Mouse (Mus musculus): ENCODE data around the gene Mex3a.

Mex3a gene

DNA sequence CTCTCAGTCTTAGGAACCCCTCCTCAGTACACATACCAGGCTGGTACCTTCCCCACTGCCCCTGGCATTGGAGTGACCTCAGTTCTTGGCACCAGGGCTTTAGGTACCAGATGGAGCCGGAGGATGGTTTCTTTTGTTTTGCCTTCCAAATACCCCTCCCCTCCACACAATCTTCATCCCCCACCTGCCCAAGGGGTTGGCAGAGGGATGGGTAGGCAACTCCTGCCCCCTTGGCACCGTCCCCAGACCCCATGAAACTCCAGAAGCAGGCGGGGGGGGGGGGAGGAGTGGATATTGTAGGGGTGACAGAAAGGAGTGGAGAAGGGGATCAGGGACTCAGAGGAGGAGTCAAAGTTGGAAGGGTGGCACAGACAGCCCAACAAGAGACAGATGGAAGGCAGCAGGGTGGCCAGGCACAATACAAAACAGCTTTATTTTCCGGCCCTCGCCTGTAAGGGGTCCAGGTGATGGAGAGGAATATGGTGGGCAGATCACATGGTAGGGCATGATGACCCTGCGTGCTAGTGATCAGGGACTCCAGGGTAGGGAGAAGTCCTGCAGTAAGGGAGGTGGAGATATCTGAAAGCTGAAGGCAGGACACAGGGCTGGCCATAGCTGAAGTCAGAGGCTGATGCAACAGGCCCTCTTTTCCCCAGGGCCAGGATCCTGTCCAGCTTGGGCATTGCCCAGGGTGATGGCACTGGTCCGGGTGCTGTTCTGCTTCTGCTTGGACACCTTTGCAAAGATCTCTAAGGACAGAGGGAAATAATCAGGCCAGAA lies 9.6 kb downstream of the Mex3a start:
- in situ Hi-C loops (cut with MboI; ENCODE audit: unreplicated experiment in 2 of 2): no loop called here

GRCm38 (mm10) chr3:88542486-88542885 lies 10.3 kb downstream of the Mex3a start:
- in situ Hi-C loops (cut with MboI; ENCODE audit: unreplicated experiment in 2 of 2): no loop called here

DNA sequence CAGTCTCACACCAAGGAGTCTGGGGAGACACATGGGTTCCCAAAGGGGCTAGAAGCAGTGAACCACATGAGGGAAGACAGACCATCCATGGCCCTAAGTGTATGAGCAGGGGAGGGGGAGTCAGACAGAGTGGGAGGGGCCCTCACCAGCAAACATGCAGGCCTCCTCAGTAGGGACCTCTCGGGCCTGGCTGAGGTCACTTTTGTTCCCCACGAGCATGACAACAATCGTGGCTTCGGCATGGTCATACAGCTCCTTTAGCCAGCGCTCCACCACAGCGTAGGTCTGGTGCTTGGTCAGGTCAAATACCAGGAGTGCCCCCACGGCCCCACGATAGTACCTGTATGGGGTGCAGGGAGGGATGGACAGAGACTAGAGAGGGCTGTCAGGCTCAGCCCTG lies 11.0 kb downstream of the Mex3a start:
- in situ Hi-C loops (cut with MboI; ENCODE audit: unreplicated experiment in 2 of 2): no loop called here

DNA sequence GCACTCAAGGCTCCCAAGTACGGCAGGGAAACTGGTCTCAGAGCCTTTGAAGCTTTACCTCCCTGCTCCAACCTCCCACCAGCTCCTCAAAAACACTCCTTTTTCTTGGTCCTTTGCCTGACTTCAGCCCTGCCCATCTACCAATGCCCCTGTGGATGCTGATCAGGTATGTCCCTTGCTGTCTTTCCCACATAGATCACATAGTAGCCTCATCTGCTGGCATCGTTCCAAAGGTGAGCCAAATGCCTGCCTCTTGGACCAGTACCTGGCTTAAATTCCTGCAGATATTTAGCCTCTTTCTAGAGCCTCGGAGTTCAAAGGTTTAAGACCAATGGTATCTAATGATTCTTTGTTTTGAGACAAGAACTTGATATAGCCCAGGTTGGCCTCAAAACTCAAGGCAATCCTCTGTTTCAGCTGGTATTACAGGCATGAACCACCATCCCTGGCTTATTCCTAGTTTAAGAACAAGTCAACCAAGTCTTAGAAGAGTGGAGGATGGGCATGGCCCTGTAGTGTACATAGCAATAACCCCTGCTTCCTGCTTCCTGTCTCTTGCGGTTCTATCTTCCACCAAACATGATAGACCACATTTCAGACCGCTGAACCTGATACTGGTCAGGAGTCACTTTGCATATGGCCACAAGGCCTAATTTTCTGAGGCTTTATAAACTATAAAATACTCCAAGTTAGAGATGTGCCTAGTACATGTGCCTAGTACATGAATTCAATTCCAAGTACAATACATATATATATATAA lies 11.6 kb downstream of the Mex3a start:
- in situ Hi-C loops (cut with MboI; ENCODE audit: unreplicated experiment in 2 of 2): no loop called here

DNA sequence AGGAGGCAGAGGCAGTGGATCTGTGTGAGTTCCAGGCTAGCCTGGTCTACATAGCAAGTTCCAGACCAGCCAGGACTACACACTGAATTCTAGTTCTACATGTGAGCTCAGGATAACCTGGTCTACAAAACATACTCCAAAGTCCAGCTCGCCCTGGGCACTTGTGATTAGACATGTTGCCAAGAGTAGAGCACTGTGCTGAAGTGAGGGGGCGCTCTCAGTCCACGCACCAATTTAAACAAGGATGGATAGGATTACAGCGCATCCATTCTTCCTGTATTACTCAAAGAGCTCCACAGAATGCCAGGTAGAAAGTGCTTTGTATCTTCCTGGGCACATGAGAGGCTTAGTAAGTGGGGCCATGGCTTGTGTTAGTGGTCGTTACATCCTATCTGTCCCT lies 12.3 kb downstream of the Mex3a start:
- in situ Hi-C loops (cut with MboI; ENCODE audit: unreplicated experiment in 2 of 2): no loop called here

DNA sequence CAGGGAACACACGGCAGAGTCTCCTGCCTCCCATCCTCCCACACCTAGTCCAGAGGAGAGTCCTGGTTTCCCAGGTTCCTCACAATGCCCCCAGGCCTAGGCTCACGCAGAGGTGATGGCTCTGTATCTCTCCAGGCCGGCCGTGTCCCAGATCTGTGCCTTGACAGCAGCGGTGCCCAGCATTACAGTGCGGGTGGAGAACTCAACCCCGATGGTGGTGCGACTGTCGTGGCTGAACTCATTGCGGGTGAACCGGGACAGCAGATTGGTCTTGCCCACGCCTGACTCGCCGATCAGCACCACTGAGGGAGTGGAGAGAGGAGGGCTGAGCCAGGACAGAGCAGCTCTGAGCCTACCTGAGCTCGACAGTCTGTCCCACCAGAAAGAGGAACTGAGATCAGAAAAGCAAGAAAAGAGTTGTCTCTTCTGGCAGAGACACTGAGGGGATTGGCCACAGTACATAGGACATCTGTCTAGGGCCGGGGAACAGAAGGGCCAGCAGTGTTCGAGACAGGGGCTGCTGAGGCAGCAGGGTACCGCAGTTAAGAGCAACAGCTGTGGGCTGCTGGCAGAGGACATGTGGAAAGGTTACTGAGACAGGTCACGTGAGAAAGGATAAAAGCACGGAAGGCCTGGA lies 12.9 kb downstream of the Mex3a start:
- in situ Hi-C loops (cut with MboI; ENCODE audit: unreplicated experiment in 2 of 2): no loop called here

GRCm38 (mm10) chr3:88546674-88547418 lies 14.7 kb downstream of the Mex3a start:
- in situ Hi-C loops (cut with MboI; ENCODE audit: unreplicated experiment in 2 of 2): no loop called here

DNA sequence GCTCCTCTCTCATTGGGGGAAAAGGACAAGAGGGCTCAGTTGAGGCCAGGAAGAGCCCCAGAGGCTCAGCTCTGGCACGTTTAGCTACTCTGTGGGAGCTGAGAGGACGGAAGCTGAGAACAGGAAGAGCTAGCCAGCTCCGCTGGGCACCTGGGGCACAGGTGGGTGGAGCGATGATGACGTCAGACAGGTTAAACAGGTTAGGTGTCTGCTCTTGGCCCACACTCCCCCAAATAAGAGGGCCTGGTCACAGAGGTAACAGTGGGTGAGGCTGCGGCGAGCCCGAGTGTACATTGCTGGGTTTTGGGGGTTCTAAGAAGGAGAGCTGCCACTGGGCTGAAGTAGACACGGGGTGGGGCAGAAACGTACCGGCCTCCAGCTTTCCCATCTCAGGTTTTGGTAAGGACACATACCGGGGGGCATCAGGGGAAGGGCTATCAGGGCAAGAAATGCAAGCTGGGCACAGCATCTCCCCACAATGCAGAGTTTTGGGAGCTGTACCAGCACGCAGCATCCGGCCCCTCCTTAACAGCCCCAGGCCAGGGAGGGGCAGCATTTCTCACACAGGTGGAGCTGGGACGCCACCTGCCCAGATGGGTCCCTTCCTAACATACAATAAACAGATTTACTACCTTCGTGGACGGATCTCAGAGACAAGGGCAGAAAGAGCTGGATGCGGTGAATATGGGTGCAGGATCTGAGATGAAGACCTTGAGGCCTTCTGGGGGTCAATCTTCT lies 16.2 kb downstream of the Mex3a start, which contains the start of gene Rab25:
Gene Rab25, minus strand, starts transcription at position 121 of the 738 bp plus-strand sequence.
- in situ Hi-C loops (cut with MboI; ENCODE audit: unreplicated experiment in 2 of 2): no loop called here

DNA sequence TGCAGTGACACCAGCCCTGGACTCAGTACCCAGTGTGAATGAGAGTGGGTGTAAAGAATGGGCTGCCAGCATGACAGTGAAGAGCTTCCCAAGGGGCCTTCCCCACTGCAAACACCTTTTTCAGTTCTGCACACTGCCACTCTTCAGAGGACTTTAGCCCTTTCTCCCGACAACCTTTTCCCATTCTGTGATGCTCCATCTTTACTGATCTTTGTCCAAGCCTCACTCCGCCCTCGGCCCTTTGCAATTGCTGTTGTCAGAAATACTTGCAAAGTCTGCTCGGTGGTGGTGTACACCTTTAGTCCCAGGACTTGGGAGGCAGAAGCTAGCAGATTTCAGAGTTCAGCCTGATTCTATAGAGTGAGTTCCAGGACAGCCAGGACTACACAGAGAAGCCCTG lies 19.4 kb downstream of the Mex3a start:
- in situ Hi-C loops (cut with MboI; ENCODE audit: unreplicated experiment in 2 of 2): no loop called here

DNA sequence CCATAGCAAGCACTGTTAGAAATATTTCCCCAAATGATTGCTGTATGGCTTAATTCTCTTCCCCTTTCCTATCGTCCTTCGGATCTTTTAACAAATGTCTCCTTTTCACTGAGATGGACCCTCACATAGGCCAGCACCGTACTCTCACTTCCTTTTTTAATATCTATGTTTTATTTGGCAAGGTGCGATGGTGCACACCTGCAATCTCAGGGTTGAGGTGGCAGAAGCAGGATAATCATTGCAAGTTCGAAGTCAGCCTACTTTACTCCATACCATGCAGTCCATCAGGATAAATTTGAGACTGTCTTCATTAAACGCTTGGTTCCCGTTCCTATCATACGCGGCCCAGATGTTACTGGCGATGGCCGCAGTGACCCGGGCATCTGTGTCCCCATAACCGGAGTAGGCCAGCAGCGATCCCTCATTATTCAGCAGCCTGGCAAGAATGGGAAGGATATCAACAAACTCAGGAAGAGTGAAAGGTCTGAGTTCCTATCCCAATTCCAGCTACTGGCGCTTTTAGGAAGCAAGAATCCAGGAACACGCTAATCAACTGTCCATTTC lies 20.0 kb downstream of the Mex3a start:
- in situ Hi-C loops (cut with MboI; ENCODE audit: unreplicated experiment in 2 of 2): no loop called here

DNA sequence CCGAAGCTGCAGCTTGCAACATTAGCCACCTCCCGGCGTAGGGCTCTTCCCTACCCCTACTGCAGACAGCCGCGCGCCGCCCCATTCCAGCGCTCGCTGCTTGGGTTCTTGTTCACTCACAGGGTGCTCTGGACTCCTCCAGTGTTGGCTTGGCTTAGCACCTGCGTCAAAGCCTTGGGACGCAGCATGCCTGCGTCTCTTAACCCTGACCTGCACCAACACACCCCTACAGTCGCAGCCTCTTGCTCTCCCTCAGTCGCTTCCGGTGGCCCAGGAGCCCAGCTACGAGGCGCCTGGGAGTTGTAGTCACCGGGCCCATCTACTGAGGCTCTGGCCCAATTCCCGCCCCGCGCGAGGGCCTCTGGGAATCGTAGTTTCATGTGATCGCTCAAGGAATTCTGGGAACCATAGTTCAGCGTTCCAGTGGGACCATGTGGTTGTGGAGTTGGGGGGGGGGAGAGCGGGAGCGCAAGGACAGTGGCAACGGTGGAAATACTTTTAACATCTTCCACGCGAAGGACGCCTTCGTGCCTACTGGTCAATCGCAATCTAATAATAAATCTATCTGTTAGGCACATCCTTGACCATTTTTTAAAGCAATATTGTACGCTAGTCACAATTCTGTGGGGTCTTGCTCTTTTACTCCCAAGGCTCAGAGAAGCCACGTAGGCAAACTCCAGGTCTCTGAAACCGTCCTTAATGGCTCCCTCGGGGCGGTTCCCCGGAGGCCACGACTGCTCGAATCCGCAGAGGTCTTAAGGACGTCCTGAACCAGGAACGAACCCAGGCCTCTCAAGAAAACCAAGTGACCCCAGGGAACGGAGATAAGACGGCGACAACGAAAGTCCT lies 20.7 kb downstream of the Mex3a start, which contains the start of gene Lamtor2:
Gene Lamtor2, minus strand, starts transcription at position 399 of the 849 bp plus-strand sequence.
- in situ Hi-C loops (cut with MboI; ENCODE audit: unreplicated experiment in 2 of 2): no loop called here

DNA sequence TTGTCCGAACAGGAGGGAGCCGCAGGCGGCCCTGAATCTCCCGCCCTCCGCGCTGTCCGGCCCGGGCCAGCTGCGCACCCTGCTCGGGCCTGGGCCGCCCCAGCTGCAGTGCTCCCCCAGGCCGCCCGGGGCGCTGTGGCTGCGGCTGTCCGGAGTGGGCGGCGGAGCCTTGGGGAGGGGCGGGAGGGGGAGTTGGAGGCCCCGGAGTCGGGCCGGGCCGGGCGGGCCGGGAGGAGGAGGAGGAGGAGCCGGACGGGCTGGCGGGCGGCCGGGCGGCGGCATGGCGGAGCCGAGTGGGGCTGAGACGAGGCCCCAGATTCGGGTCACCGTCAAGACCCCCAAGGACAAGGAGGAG lies 21.3 kb downstream of the Mex3a start, which contains the start of gene Ubqln4:
Gene Ubqln4, plus strand, starts transcription at position 234 of the 355 bp plus-strand sequence.
- in situ Hi-C loops (cut with MboI; ENCODE audit: unreplicated experiment in 2 of 2): no loop called here

GRCm38 (mm10) chr3:88553880-88554586 lies 21.8 kb downstream of the Mex3a start:
- in situ Hi-C loops (cut with MboI; ENCODE audit: unreplicated experiment in 2 of 2): no loop called here

- in situ Hi-C loops (cut with MboI; ENCODE audit: unreplicated experiment in 2 of 2): no loop called here
Measured at GRCm38 (mm10) chr3:88555069-88555605, 22.9 kb downstream of the Mex3a start.

- in situ Hi-C loops (cut with MboI; ENCODE audit: unreplicated experiment in 2 of 2): no loop called here
Measured at GRCm38 (mm10) chr3:88555731-88556130, 23.5 kb downstream of the Mex3a start.

DNA sequence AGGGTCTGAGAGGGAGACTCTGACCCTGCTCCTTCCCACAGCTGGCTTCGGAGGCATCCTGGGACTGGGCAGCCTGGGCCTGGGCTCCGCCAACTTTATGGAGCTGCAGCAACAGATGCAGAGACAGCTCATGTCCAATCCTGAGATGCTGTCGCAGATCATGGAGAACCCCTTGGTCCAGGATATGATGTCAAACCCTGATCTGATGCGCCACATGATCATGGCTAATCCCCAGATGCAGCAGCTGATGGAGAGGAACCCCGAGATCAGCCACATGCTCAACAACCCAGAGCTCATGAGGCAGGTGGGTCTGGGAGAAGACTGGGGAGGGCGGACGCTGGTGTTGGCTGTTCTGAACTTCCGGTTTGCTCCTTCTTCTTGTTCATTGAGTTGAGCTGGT lies 24.4 kb downstream of the Mex3a start:
- in situ Hi-C loops (cut with MboI; ENCODE audit: unreplicated experiment in 2 of 2): no loop called here

DNA sequence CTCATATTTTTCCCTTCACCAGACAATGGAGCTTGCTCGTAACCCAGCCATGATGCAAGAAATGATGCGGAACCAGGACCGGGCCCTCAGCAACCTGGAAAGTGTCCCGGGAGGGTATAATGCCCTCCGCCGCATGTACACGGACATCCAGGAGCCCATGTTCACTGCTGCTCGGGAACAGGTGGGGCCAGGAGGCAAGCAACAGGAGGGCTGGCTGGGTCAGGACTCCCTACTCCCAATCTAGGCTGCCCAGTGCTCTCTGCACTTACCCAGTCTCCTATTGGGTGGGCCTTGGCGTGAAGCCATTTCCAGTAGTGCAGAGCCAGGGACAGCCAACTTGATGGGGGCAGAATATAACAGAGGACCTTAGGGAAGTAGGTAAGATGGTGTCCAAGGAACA lies 27.4 kb downstream of the Mex3a start:
- in situ Hi-C loops (cut with MboI; ENCODE audit: unreplicated experiment in 2 of 2): no loop called here

- in situ Hi-C loops (cut with MboI; ENCODE audit: unreplicated experiment in 2 of 2): no loop called here
Measured at GRCm38 (mm10) chr3:88561989-88562388, 29.8 kb downstream of the Mex3a start.
